8 mouse cellular contexts compared by ENCODE assay signal in the genomic region with DNA sequence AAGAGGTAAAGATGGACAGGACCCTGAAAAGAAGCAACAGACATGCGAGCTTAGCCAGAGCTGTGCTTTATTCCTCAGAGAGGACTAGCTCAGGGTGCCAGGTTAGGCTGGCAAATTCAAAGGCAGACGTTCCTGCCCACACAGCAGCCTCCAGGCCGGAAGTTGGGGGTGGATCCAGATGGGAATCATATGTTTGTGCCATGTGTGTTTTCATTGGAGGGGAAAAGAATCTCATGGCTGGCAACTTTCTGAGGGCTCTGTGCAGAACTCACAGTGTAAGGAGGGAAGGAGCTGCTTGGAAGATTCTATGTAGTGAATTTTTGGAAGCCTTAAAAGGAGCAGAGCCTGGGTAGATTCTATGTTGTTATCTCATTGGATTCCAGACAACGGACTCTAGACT.
DNase-seq lines count a peak whose midpoint lies in the region.
"Had no signal": no experiment of that assay in that cellular context is flagged by ENCODE, and none has a peak within 500 bp of the region (broad histone marks: within the 10 kb centered on the region; RNA-seq: fewer than 3 reads in every experiment).

No protein-coding gene starts in this region.

- intact Hi-C loops in heart, postnatal 10 days (cut with DNase I), result no loop called here

- DNase-seq in right cerebral cortex, adult 18-20 months, result peak; percentile 87
- DNase-seq in right cerebral cortex, postnatal 4 days, result no peak
- DNase-seq in frontal cortex, postnatal 25 days (ENCODE audit: low spot score in 2 of 2), result peak; percentile 33 to 66
- DNase-seq in left cerebral cortex, adult 8-10 months (ENCODE audit: low spot score in 2 of 2), result peak; percentile 56 to 86
- no peak for DNase-seq in heart, postnatal 10 days
- DNase-seq in urinary bladder, postnatal 25 days (ENCODE audit: low spot score), result no peak
- no peak for DNase-seq in ovary, postnatal 10 days (ENCODE audit: low spot score)
- DNase-seq: thymus, postnatal 4 days had no signal

Comparison
In these comparisons a context has a peak if more than half of its experiments do, and no peak if none do; other contexts are left out.
1. DNase-seq: peak in right cerebral cortex, adult 18-20 months (single experiment), frontal cortex, postnatal 25 days (2 of 2) and left cerebral cortex, adult 8-10 months (2 of 2); none in right cerebral cortex, postnatal 4 days (single experiment), heart, postnatal 10 days (0 of 2), urinary bladder, postnatal 25 days (single experiment) and ovary, postnatal 10 days (single experiment).